Mouse (Mus musculus): ENCODE data around the gene Cgn. TPM values are rescaled to one million over a fixed set of nuclear protein-coding genes. Genes with fewer than 3 reads are reported as not detected.
"Not testable (repeated sequence)": the region's sequence is repeated elsewhere in the genome, so short reads cannot be mapped to it uniquely, and the experiment has no call there.

Gene Cgn
- polyA plus RNA-seq, 1 experiment from 2014 or later, result 5.7 TPM

DNA sequence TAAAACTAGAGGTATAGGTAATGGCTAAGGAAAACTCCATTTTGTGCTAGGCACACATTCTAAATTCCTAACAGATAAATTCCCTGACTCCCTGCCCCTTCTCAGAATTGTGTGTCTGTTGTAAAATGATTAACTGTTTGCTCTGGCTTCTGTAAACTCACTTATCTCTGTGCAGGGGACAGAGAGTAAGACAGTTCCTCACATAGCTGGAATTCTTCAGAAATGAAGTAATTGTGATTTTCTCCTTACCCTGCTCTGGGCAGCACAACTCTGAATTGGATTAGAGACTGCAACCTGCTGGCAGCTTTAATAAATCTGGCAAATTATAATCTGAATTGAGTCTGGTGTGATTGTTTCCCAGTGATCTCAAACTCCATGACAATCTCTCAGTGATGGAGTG lies 75.7 kb downstream of the Cgn start:
- not testable (repeated sequence) for H3K9ac ChIP-seq (ENCODE audit: low read length); DNase-seq (ENCODE audit: low spot score)

More for the DNA sequence above, 75.7 kb downstream of the Cgn start:
- H3K4me1 ChIP-seq (replicated peaks; ENCODE audit: control insufficient read depth, insufficient read depth, low read length); H3K27me3 ChIP-seq (ENCODE audit: control insufficient read depth, insufficient read depth, low read length); H3K27ac ChIP-seq (ENCODE audit: low read depth, low read length); H3K9me3 ChIP-seq (ENCODE audit: control insufficient read depth, low read length); ATAC-seq (replicated peaks; ENCODE audit: low FRiP score); H3K36me3 ChIP-seq (ENCODE audit: control insufficient read depth, insufficient read depth, low read length); H3K4me2 ChIP-seq (ENCODE audit: low read depth, low read length, severe bottlenecking); H3K4me3 ChIP-seq (ENCODE audit: low read depth, low read length): not testable (repeated sequence)

Other genes with a start within 250 kb of the Cgn start
- gene Snx27, start 203.8 kb downstream of the Cgn start, polyA plus RNA-seq (2014; fragmentation: Nextera tagmentation; extraction: Ambion mirVana), result 46.9 and 48.5 TPM in 2 replicates
- not detected in 2 replicates for gene Gm10972, start 143.4 kb downstream of the Cgn start, polyA plus RNA-seq (2014; fragmentation: Nextera tagmentation; extraction: Ambion mirVana)
- gene Tuft1, start 127.6 kb downstream of the Cgn start, polyA plus RNA-seq (2014; fragmentation: Nextera tagmentation; extraction: Ambion mirVana), result 3.8 and 3.9 TPM in 2 replicates
- gene Selenbp2, start 92.9 kb downstream of the Cgn start, polyA plus RNA-seq (2014; fragmentation: Nextera tagmentation; extraction: Ambion mirVana), result not detected in 2 replicates
- 26.1 and 30.2 TPM in 2 replicates for gene Pogz, start 51.1 kb upstream of the Cgn start, polyA plus RNA-seq (2014; fragmentation: Nextera tagmentation; extraction: Ambion mirVana)
- 319 and 365 TPM in 2 replicates for gene Psmb4, start 100.5 kb upstream of the Cgn start, polyA plus RNA-seq (2014; fragmentation: Nextera tagmentation; extraction: Ambion mirVana)
- 5.1 and 5.8 TPM in 2 replicates for gene Selenbp1, start 146.6 kb upstream of the Cgn start, polyA plus RNA-seq (2014; fragmentation: Nextera tagmentation; extraction: Ambion mirVana)
- gene Rfx5, start 167.6 kb upstream of the Cgn start, polyA plus RNA-seq (2014; fragmentation: Nextera tagmentation; extraction: Ambion mirVana), result 8.1 and 10.1 TPM in 2 replicates
- 23.1 and 23.9 TPM in 2 replicates for gene Pi4kb, start 188.2 kb upstream of the Cgn start, polyA plus RNA-seq (2014; fragmentation: Nextera tagmentation; extraction: Ambion mirVana)
- gene Zfp687, start 229.0 kb upstream of the Cgn start, polyA plus RNA-seq (2014; fragmentation: Nextera tagmentation; extraction: Ambion mirVana), result 43.1 and 44.2 TPM in 2 replicates